Mouse (Mus musculus) forebrain, embryonic 11.5 days (tissue): ENCODE data around the gene Zfp979. TPM values are rescaled to one million over a fixed set of nuclear protein-coding genes. Genes with fewer than 3 reads are reported as not detected.

Experiments
- polyA plus RNA-seq: library from polyadenylated mRNA; unstranded; fragments of >200 nt; fragmentation: Nextera tagmentation; extraction: Ambion mirVana; gene quantifications from 2 replicates; pipeline ENCODE4 v1.2.1, GENCODE M21; 2014

Zfp979 gene
- polyA plus RNA-seq, 1 experiment from 2014 or later, result 2.6 TPM

Other genes starting within 250 kb of the Zfp979 start
- 8.7 and 10.6 TPM in 2 replicates for gene Zfp982, start 150.1 kb downstream of the Zfp979 start, polyA plus RNA-seq
- 0.29 and 0.41 TPM in 2 replicates for gene Gm16503, start 102.3 kb downstream of the Zfp979 start, polyA plus RNA-seq
- not detected in 2 replicates for gene Zfp985, start 89.2 kb downstream of the Zfp979 start, polyA plus RNA-seq
- not detected in 2 replicates for gene Zfp534, start 60.0 kb upstream of the Zfp979 start, polyA plus RNA-seq
- 7.6 and 9.7 TPM in 2 replicates for gene Zfp984, start 167.3 kb upstream of the Zfp979 start, polyA plus RNA-seq
- 6.5 and 8.0 TPM in 2 replicates for gene Zfp933, start 205.9 kb upstream of the Zfp979 start, polyA plus RNA-seq
- 53.6 and 54.1 TPM in 2 replicates for gene Miip, start 226.3 kb upstream of the Zfp979 start, polyA plus RNA-seq
- 15.4 and 17.1 TPM in 2 replicates for gene Fv1, start 226.5 kb upstream of the Zfp979 start, polyA plus RNA-seq